Mouse (Mus musculus): ENCODE results near the gene Ifna14.
"Not testable (repeated sequence)": the region's sequence is repeated elsewhere in the genome, so short reads cannot be mapped to it uniquely, and the experiment has no call there.

Gene Ifna14

GRCm38 (mm10) chr4:88571698-88572097 is at the start of gene Ifna14:
Ifna14 (minus strand) TSS chr4:88571798.
- DNase-seq = no peak

GRCm38 (mm10) chr4:88603276-88603675 is 31.7 kb upstream of the Ifna14 start, which contains the start of gene Ifna12:
Ifna12 (minus strand) TSS chr4:88603376.
- no peak for DNase-seq

GRCm38 (mm10) chr4:88592285-88592684 is 20.7 kb upstream of the Ifna14 start, which contains the start of gene Ifna9:
Ifna9 (minus strand) TSS chr4:88592385.
- no peak for DNase-seq

- DNase-seq = no peak
Measured at GRCm38 (mm10) chr4:88561791-88562190, 9.8 kb downstream of the Ifna14 start.

GRCm38 (mm10) chr4:88558145-88558544 is 13.5 kb downstream of the Ifna14 start, which contains the start of gene Ifna15:
Ifna15 (minus strand) TSS chr4:88558245.
- not testable (repeated sequence) for DNase-seq

GRCm38 (mm10) chr4:88550161-88550945 is 21.2 kb downstream of the Ifna14 start:
- peak; percentile 67 for DNase-seq

GRCm38 (mm10) chr4:88547986-88548385 is 23.6 kb downstream of the Ifna14 start:
- DNase-seq = no peak

GRCm38 (mm10) chr4:88543649-88544234 is 27.9 kb downstream of the Ifna14 start:
- peak; percentile 16 for DNase-seq

GRCm38 (mm10) chr4:88537328-88537727 is 34.3 kb downstream of the Ifna14 start:
- no peak for DNase-seq

- no peak for DNase-seq
Measured at GRCm38 (mm10) chr4:88536640-88537039, 35.0 kb downstream of the Ifna14 start.

- no peak for DNase-seq
Measured at GRCm38 (mm10) chr4:88535742-88536141, 35.9 kb downstream of the Ifna14 start.

GRCm38 (mm10) chr4:88534903-88535302 is 36.7 kb downstream of the Ifna14 start:
- no peak for DNase-seq

- no peak for DNase-seq
Measured at GRCm38 (mm10) chr4:88533499-88533898, 38.1 kb downstream of the Ifna14 start.

- DNase-seq = no peak
Measured at GRCm38 (mm10) chr4:88530892-88531291, 40.7 kb downstream of the Ifna14 start.

GRCm38 (mm10) chr4:88530271-88530670 is 41.3 kb downstream of the Ifna14 start:
- no peak for DNase-seq

- no peak for DNase-seq
Measured at GRCm38 (mm10) chr4:88526379-88527049, 45.1 kb downstream of the Ifna14 start.

- DNase-seq = no peak
Measured at GRCm38 (mm10) chr4:88525393-88525792, 46.2 kb downstream of the Ifna14 start.

GRCm38 (mm10) chr4:88523241-88523640 is 48.4 kb downstream of the Ifna14 start:
- DNase-seq = no peak

GRCm38 (mm10) chr4:88522674-88523073 is 48.9 kb downstream of the Ifna14 start, which contains the start of gene Ifnb1:
Ifnb1 (minus strand) TSS chr4:88522774.
- no peak for DNase-seq
